Mouse (Mus musculus) MEL (cell line): Measurements from ENCODE around the gene Fam149a. TPM values are rescaled to one million over a fixed set of nuclear protein-coding genes. Genes with fewer than 3 reads are reported as not detected.

Experiments used
- DNase-seq: peaks from one replicate; pipeline ENCODE4 v3.0.0; 2011; ENCODE audit warnings: low read depth, low spot score
- H3K27ac ChIP-seq: 2 replicates; pipeline ENCODE4 v1.5.1; 2012; ENCODE audit warnings: low read depth, mild to moderate bottlenecking, control low read depth, low read length, moderate library complexity; ENCODE audit not compliant: control insufficient read depth
- H3K27me3 ChIP-seq, 2 experiments: fragments of 150-350 bp in 1 of 2; sonication (generic) in 1 of 2; 2 replicates each; pipeline ENCODE4 v1.6.1; 2012; ENCODE audit warnings: low read length in 2 of 2, mild to moderate bottlenecking in 2 of 2, improper control_type of control experiment in 1 of 2, moderate library complexity in 1 of 2; ENCODE audit not compliant: insufficient read depth in 2 of 2, control insufficient read depth in 1 of 2
- H3K36me3 ChIP-seq, 2 experiments: 2 replicates each; pipeline ENCODE4 v1.6.1; 2012 to 2014; ENCODE audit warnings: low read length in 2 of 2, improper control_type of control experiment in 1 of 2, inconsistent platforms in 1 of 2, mild to moderate bottlenecking in 1 of 2; ENCODE audit not compliant: insufficient read depth in 2 of 2, control insufficient read depth in 1 of 2
- H3K4me1 ChIP-seq, 2 experiments: fragments of 150-350 bp in 1 of 2; sonication (generic) in 1 of 2; 2 replicates each; pipeline ENCODE4 v1.6.1; 2012; ENCODE audit warnings: low read length in 2 of 2, improper control_type of control experiment in 1 of 2, mild to moderate bottlenecking in 1 of 2; ENCODE audit not compliant: insufficient read depth in 2 of 2, control insufficient read depth in 1 of 2
- H3K4me3 ChIP-seq, 2 experiments: fragments of 150-350 bp in 1 of 2; sonication (generic) in 1 of 2; 2 replicates each; pipeline ENCODE4 v1.5.1; 2012; ENCODE audit warnings: low read depth in 2 of 2, low read length in 2 of 2, mild to moderate bottlenecking in 2 of 2, moderate library complexity in 2 of 2, control low read depth in 1 of 2, improper control_type of control experiment in 1 of 2; ENCODE audit not compliant: control insufficient read depth in 1 of 2, insufficient read depth in 1 of 2
- H3K79me2 ChIP-seq: 2 replicates; pipeline ENCODE4 v1.6.1; 2012; ENCODE audit warnings: mild to moderate bottlenecking, low read length, moderate library complexity; ENCODE audit not compliant: control insufficient read depth, poor library complexity, insufficient read depth
- H3K9ac ChIP-seq: 2 replicates; pipeline ENCODE4 v1.6.1; 2012; ENCODE audit warnings: low read depth, mild to moderate bottlenecking, control low read depth, low read length, moderate library complexity; ENCODE audit not compliant: control insufficient read depth, poor library complexity, severe bottlenecking
- H3K9me3 ChIP-seq: fragments of 150-350 bp; sonication (generic); replicated peaks from 2 replicates; pipeline ENCODE4 v1.6.1; 2012; ENCODE audit warnings: mild to moderate bottlenecking, low read length, improper control_type of control experiment, moderate library complexity; ENCODE audit not compliant: insufficient read depth
- CHD2 ChIP-seq: IDR thresholded peaks from 2 replicates; pipeline ENCODE4 v1.6.1; 2011; ENCODE audit warnings: low read length, improper control_type of control experiment
- CTCF ChIP-seq, 3 experiments: IDR thresholded peaks in 2 of 3; conservative IDR thresholded peaks in 1 of 3; 2 replicates each; pipeline ENCODE4 v1.5.1; 2011 to 2012; ENCODE audit warnings: low read length in 3 of 3, low read depth in 2 of 3, mild to moderate bottlenecking in 2 of 3, improper control_type of control experiment in 1 of 3, inconsistent platforms in 1 of 3, mixed read lengths in 1 of 3, moderate library complexity in 1 of 3; ENCODE audit not compliant: control insufficient read depth in 1 of 3, insufficient read depth in 1 of 3, poor library complexity in 1 of 3, severe bottlenecking in 1 of 3
- ELF1 ChIP-seq: IDR thresholded peaks from 2 replicates; pipeline ENCODE4 v1.6.1; 2014; ENCODE audit warnings: low read depth, mild to moderate bottlenecking, inconsistent platforms, low read length, improper control_type of control experiment, moderate library complexity
- EP300 ChIP-seq, 2 experiments: IDR thresholded peaks; 2 replicates each; pipeline ENCODE4 v1.6.1; 2011; ENCODE audit warnings: improper control_type of control experiment in 2 of 2, low read length in 2 of 2, low read depth in 1 of 2, mild to moderate bottlenecking in 1 of 2
- ETS1 ChIP-seq: IDR thresholded peaks from 2 replicates; pipeline ENCODE4 v1.6.1; 2012; ENCODE audit warnings: low read depth, mild to moderate bottlenecking, inconsistent platforms, low read length, improper control_type of control experiment, moderate library complexity
- GATA1 ChIP-seq: IDR thresholded peaks from 2 replicates; pipeline ENCODE4 v1.6.1; 2011; ENCODE audit warnings: low read depth, low read length, improper control_type of control experiment
- KAT2A ChIP-seq: conservative IDR thresholded peaks from 2 replicates; pipeline ENCODE4 v1.6.1; 2012; ENCODE audit warnings: low read depth, low read length, improper control_type of control experiment, inconsistent platforms
- MAZ ChIP-seq: IDR thresholded peaks from 2 replicates; pipeline ENCODE4 v1.6.1; 2012; ENCODE audit warnings: low read depth, mild to moderate bottlenecking, inconsistent platforms, low read length, improper control_type of control experiment
- MXI1 ChIP-seq: IDR thresholded peaks from 2 replicates; pipeline ENCODE4 v1.6.1; 2011; ENCODE audit warnings: mild to moderate bottlenecking, low read depth, low read length, improper control_type of control experiment
- MYB ChIP-seq: IDR thresholded peaks from 2 replicates; pipeline ENCODE4 v1.6.1; 2011; ENCODE audit warnings: mild to moderate bottlenecking, low read depth, low read length, improper control_type of control experiment
- NELFE ChIP-seq: IDR thresholded peaks from 2 replicates; pipeline ENCODE4 v1.6.1; 2011; ENCODE audit warnings: low read depth, low read length, improper control_type of control experiment
- NRF1 ChIP-seq: IDR thresholded peaks from 2 replicates; pipeline ENCODE4 v1.6.1; 2014; ENCODE audit warnings: low read depth, mild to moderate bottlenecking, inconsistent platforms, low read length, improper control_type of control experiment, moderate library complexity; ENCODE audit not compliant: poor library complexity, insufficient read depth, severe bottlenecking
- POLR2A ChIP-seq, 2 experiments: IDR thresholded peaks; 2 replicates each; pipeline ENCODE4 v1.6.1; 2011 to 2012; ENCODE audit warnings: low read length in 2 of 2, mild to moderate bottlenecking in 2 of 2, control low read depth in 1 of 2, improper control_type of control experiment in 1 of 2, low read depth in 1 of 2, moderate library complexity in 1 of 2; ENCODE audit not compliant: control insufficient read depth in 1 of 2, insufficient read depth in 1 of 2, poor library complexity in 1 of 2
- POLR2AphosphoS5 ChIP-seq: IDR thresholded peaks from 2 replicates; pipeline ENCODE4 v1.6.1; 2012; ENCODE audit warnings: low read depth, borderline replicate concordance, mild to moderate bottlenecking, inconsistent platforms, low read length, moderate library complexity, mixed read lengths
- RCOR1 ChIP-seq: IDR thresholded peaks from 2 replicates; pipeline ENCODE4 v1.6.1; 2012; ENCODE audit warnings: low read depth, mild to moderate bottlenecking, inconsistent platforms, low read length, improper control_type of control experiment
- SIN3A ChIP-seq: IDR thresholded peaks from 2 replicates; pipeline ENCODE4 v1.6.1; 2012; ENCODE audit warnings: low read length, improper control_type of control experiment, inconsistent platforms
- TAL1 ChIP-seq: IDR thresholded peaks from 2 replicates; pipeline ENCODE4 v1.6.1; 2012; ENCODE audit warnings: mild to moderate bottlenecking, inconsistent platforms, low read length, moderate library complexity, mixed read lengths
- USF1 ChIP-seq: IDR thresholded peaks from 2 replicates; pipeline ENCODE4 v1.6.1; 2014; ENCODE audit warnings: low read depth, mild to moderate bottlenecking, inconsistent platforms, low read length, improper control_type of control experiment, moderate library complexity
- USF2 ChIP-seq, 2 experiments: IDR thresholded peaks; 2 replicates each; pipeline ENCODE4 v1.6.1; 2011 to 2012; ENCODE audit warnings: improper control_type of control experiment in 2 of 2, low read length in 2 of 2, borderline replicate concordance in 1 of 2, inconsistent platforms in 1 of 2, low read depth in 1 of 2, mild to moderate bottlenecking in 1 of 2; ENCODE audit not compliant: insufficient read depth in 1 of 2
- ZMIZ1 ChIP-seq: IDR thresholded peaks from 2 replicates; pipeline ENCODE4 v1.6.1; 2012; ENCODE audit warnings: low read depth, mild to moderate bottlenecking, inconsistent platforms, low read length, improper control_type of control experiment, moderate library complexity
- polyA plus RNA-seq, 2 experiments: library from polyadenylated mRNA; stranded (reverse) in 1 of 2; unstranded in 1 of 2; fragments of >175 nt in 1 of 2; fragments of >200 nt in 1 of 2; gene quantifications; 2 replicates each; pipeline versions ENCODE4 v1.2.1 to v1.2.4; 2012; ENCODE audit warnings: low replicate concordance in 2 of 2, low read depth in 1 of 2; ENCODE audit not compliant: insufficient read length in 2 of 2, insufficient read depth in 1 of 2, missing spikeins in 1 of 2
- total RNA-seq: library from RNA; depleted of rRNA; stranded (reverse); fragments of 300-350 nt; gene quantifications from 2 replicates; pipeline ENCODE4 v1.2.3, GENCODE M21; 2012

The Fam149a gene
- total and polyA plus RNA-seq, 3 experiments, result not detected

DNA sequence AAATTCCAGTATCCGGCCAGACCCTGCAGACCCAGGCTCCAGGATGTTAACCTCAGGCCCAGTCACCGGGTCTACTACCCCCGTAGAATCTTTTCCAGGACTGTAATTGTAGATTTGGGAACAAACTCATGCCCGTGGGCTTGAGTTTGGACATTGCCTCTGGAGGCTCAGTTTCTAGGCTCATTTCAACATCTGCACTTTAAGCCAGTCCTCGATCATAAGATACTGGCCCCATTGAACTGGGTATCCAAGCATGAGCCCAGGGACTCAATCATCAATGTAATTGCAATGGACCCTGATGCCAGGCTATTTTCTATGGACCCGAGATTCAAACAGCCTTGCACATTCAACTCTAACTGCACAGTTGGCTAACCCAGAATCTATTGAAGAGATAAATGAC is 86.8 kb downstream of the Fam149a start:
- no peaks in the 10 kb centered on the region for H3K79me2 ChIP-seq
- H3K9ac ChIP-seq, result no peak overlapping the region
- no peak for TF ChIP-seq SIN3A
- TF ChIP-seq EP300 (IDR thresholded peaks at IDR 0.05; ENCODE audit: low read depth in 1 of 2, low read length in 2 of 2), result no peak
- no peak for TF ChIP-seq NRF1
- TF ChIP-seq USF2 (IDR thresholded peaks at IDR 0.05; ENCODE audit: borderline replicate concordance in 1 of 2, insufficient read depth in 1 of 2, low read depth in 1 of 2, low read length in 2 of 2), result no peak
- TF ChIP-seq KAT2A, result no peak
- TF ChIP-seq NELFE, result no peak
- no peak for TF ChIP-seq TAL1
- TF ChIP-seq USF1, result no peak
- no peak for TF ChIP-seq MAZ
- TF ChIP-seq RCOR1, result no peak
- no peak for TF ChIP-seq POLR2A (IDR thresholded peaks at IDR 0.05; ENCODE audit: control insufficient read depth in 1 of 2, insufficient read depth in 1 of 2, low read depth in 1 of 2, low read length in 2 of 2, poor library complexity in 1 of 2)
- TF ChIP-seq ELF1, result no peak
- no peaks in the 10 kb centered on the region for H3K4me1 ChIP-seq
- H3K27me3 ChIP-seq, result no peaks in the 10 kb centered on the region
- no peaks in the 10 kb centered on the region for H3K9me3 ChIP-seq
- no peak overlapping the region for H3K4me3 ChIP-seq
- H3K36me3 ChIP-seq, result no peaks in the 10 kb centered on the region
- no peak for DNase-seq
- no peak overlapping the region for H3K27ac ChIP-seq

DNA sequence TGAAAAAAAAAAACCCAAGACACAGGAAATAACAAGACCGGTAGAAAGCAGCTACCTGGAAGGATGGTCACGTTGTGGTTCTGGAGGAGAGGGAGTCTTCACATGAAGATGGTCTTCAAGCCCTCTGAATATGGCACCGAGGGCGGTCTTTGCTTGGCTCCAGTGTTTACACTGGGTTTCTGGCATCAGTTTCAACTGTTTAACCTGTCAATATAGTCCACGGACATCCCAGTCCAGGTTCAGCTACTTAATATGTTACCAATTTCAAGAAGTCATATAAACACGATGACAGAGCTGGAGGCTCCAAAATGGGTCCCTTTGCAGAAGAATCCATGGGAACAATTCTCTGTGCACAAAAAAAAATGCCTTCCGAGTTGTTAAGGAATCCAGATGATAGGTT is 87.4 kb downstream of the Fam149a start, which contains the start of gene Klkb1:
Gene Klkb1 (minus strand): TSS at position 173 of the 400 bp plus-strand sequence.
- no peak for TF ChIP-seq RCOR1
- no peak for TF ChIP-seq ZMIZ1
- no peak for TF ChIP-seq USF1
- TF ChIP-seq NELFE, result no peak
- TF ChIP-seq POLR2AphosphoS5, result no peak
- no peak for TF ChIP-seq CTCF (IDR thresholded peaks at IDR 0.05 in 2 of 3, conservative IDR thresholded peaks at IDR 0.05 in 1 of 3; ENCODE audit: control insufficient read depth in 1 of 3, insufficient read depth in 1 of 3, low read depth in 2 of 3, low read length in 3 of 3, poor library complexity in 1 of 3, severe bottlenecking in 1 of 3)
- TF ChIP-seq MYB, result no peak
- no peak for TF ChIP-seq MXI1
- TF ChIP-seq CHD2, result no peak
- no peak for TF ChIP-seq ETS1
- no peak for TF ChIP-seq GATA1
- H3K27ac ChIP-seq, result no peak within 1 kb of the TSS
- H3K27me3 ChIP-seq, result no peaks in the 10 kb centered on the region
- H3K9ac ChIP-seq, result no peak within 1 kb of the TSS
- no peaks in the 10 kb centered on the region for H3K79me2 ChIP-seq
- no peaks in the 10 kb centered on the region for H3K9me3 ChIP-seq
- no peak within 1 kb of the TSS for H3K4me3 ChIP-seq
- H3K4me1 ChIP-seq, result no peaks in the 10 kb centered on the region
- H3K36me3 ChIP-seq, result no peaks in the 10 kb centered on the region
- no peak for DNase-seq
